9 mouse cellular contexts compared by ENCODE assay signal in genomic region chr8:106870537-106871327, GRCm38 (mm10). TPM values are rescaled to one million over a fixed set of nuclear protein-coding genes. Genes with fewer than 3 reads are reported as not detected.
DNase-seq lines count a peak whose midpoint lies in the region; ATAC-seq and TF ChIP-seq lines count a peak whose summit lies in the region.
"Had no signal": no experiment of that assay in that cellular context is flagged by ENCODE, and none has a peak within 500 bp of the region (broad histone marks: within the 10 kb centered on the region; RNA-seq: fewer than 3 reads in every experiment).

No protein-coding gene starts in this region.

- H3K4me1 ChIP-seq in embryonic facial prominence, embryonic 10.5 days: peaks cover 43% of the 10 kb centered on the region
- H3K4me1 ChIP-seq in heart, adult 2 months (ENCODE audit: control insufficient read depth, insufficient read depth, low read length): peaks cover 13% of the 10 kb centered on the region
- H3K4me1 ChIP-seq in kidney, adult 2 months (ENCODE audit: control insufficient read depth, insufficient read depth, low read length): peaks cover 7% of the 10 kb centered on the region
- no peaks in the 10 kb centered on the region for H3K4me1 ChIP-seq in liver, embryonic 14.5 days (replicated peaks; ENCODE audit: control insufficient read depth in 2 of 2, insufficient read depth in 2 of 2, low read length in 1 of 2)
- peaks cover 11% of the 10 kb centered on the region for H3K4me1 ChIP-seq in neural tube, embryonic 11.5 days (ENCODE audit: control insufficient read depth, insufficient read depth, low read length)

- TF ChIP-seq POLR2A in heart, adult 2 months (IDR thresholded peaks at IDR 0.05; ENCODE audit: insufficient read depth, low read depth, low read length): 0 out of 2 replicates have a peak, but pooled peaks have one; percentile 20
- no peak for TF ChIP-seq POLR2A in kidney, adult 2 months (IDR thresholded peaks at IDR 0.05; ENCODE audit: low read depth, low read length)

- under 1% methylated on average over 63 of the region's 63 CpGs for WGBS in embryonic facial prominence, embryonic 10.5 days
- 1% methylated on average over 63 of the region's 63 CpGs for WGBS in heart, adult 2 months
- WGBS in kidney, adult 2 months: under 1% methylated on average over 63 of the region's 63 CpGs
- WGBS in liver, embryonic 14.5 days (ENCODE audit: insufficient replicate concordance): under 1% methylated on average over 63 of the region's 63 CpGs
- under 1% methylated on average over 62 of the region's 63 CpGs for WGBS in neural tube, embryonic 11.5 days

- TF ChIP-seq EP300 in heart, adult 2 months (IDR thresholded peaks at IDR 0.05; ENCODE audit: insufficient read depth, low read depth, low read length): 0 out of 2 replicates have a peak, but pooled peaks have one; percentile 11
- no peak for TF ChIP-seq EP300 in liver, embryonic 14.5 days (IDR thresholded peaks at IDR 0.05; ENCODE audit: low read depth)

- peak overlapping the region; percentile 56 for H3K4me2 ChIP-seq in liver, embryonic 14.5 days (ENCODE audit: low read depth)
- peak overlapping the region; percentile 85 for H3K4me2 ChIP-seq in neural tube, embryonic 11.5 days (ENCODE audit: low read depth)

- TF ChIP-seq CTCF in layer of hippocampus, adult 2 months (conservative IDR thresholded peaks at IDR 0.05): peak; percentile 66
- peak; percentile 66 for TF ChIP-seq CTCF in heart, adult 2 months (IDR thresholded peaks at IDR 0.05)
- peak; percentile 17; the same call in 1 of the 2 replicates for TF ChIP-seq CTCF in kidney, adult 2 months (conservative IDR thresholded peaks at IDR 0.05; ENCODE audit: insufficient read depth, insufficient read length, low read depth, low read length)
- TF ChIP-seq CTCF in liver, embryonic 14.5 days (IDR thresholded peaks at IDR 0.05; ENCODE audit: low read depth): 0 out of 2 replicates have a peak, but pooled peaks have one; percentile 11

- peaks cover 76% of the 10 kb centered on the region for H3K27me3 ChIP-seq in embryonic facial prominence, embryonic 10.5 days (replicated peaks; ENCODE audit: low read depth, poor library complexity, severe bottlenecking)
- H3K27me3 ChIP-seq in heart, adult 2 months (ENCODE audit: control insufficient read depth, insufficient read depth, low read length): no peaks in the 10 kb centered on the region
- no peaks in the 10 kb centered on the region for H3K27me3 ChIP-seq in kidney, adult 2 months (replicated peaks; ENCODE audit: control insufficient read depth, insufficient read depth, low read length)
- H3K27me3 ChIP-seq in liver, embryonic 14.5 days (ENCODE audit: control insufficient read depth, insufficient read depth, low read length): peaks cover 49% of the 10 kb centered on the region
- H3K27me3 ChIP-seq in neural tube, embryonic 11.5 days (ENCODE audit: control insufficient read depth, insufficient read depth, low read length): peaks cover 37% of the 10 kb centered on the region

- no peak for ATAC-seq in liver, embryonic 14.5 days (ENCODE audit: insufficient read depth)
- ATAC-seq in neural tube, embryonic 11.5 days (ENCODE audit: insufficient read depth, low FRiP score, low TSS enrichment): peak; percentile 31; the same call in 1 of the 2 replicates

- no peaks in the 10 kb centered on the region for H3K79me2 ChIP-seq in heart, adult 2 months (replicated peaks; ENCODE audit: control insufficient read depth, insufficient read depth, low read length)

- intact Hi-C loops in heart, adult 2 months (cut with DNase I): loop anchor here (2.0 to 5.0 kb wide), 3 partner anchors 32 to 153 kb away; no protein-coding TSS in a partner anchor

- H3K27ac ChIP-seq in layer of hippocampus, adult 2 months: peak overlapping the region; percentile 68
- peak overlapping the region; percentile 77 for H3K27ac ChIP-seq in embryonic facial prominence, embryonic 10.5 days (replicated peaks)
- H3K27ac ChIP-seq in heart, adult 2 months: peak overlapping the region; percentile 72
- H3K27ac ChIP-seq in kidney, adult 2 months (ENCODE audit: insufficient read depth, low read depth, low read length): no peak overlapping the region
- no peak overlapping the region for H3K27ac ChIP-seq in liver, embryonic 14.5 days
- no peak overlapping the region for H3K27ac ChIP-seq in neural tube, embryonic 11.5 days (ENCODE audit: low read depth, low read length)

- H3K36me3 ChIP-seq in embryonic facial prominence, embryonic 10.5 days (replicated peaks): peaks cover 18% of the 10 kb centered on the region
- no peaks in the 10 kb centered on the region for H3K36me3 ChIP-seq in heart, adult 2 months (ENCODE audit: control insufficient read depth, insufficient read depth, low read length)
- H3K36me3 ChIP-seq in kidney, adult 2 months (ENCODE audit: control insufficient read depth, insufficient read depth, low read length): no peaks in the 10 kb centered on the region
- H3K36me3 ChIP-seq in liver, embryonic 14.5 days (replicated peaks; ENCODE audit: control insufficient read depth, insufficient read depth, low read depth): no peaks in the 10 kb centered on the region
- no peaks in the 10 kb centered on the region for H3K36me3 ChIP-seq in neural tube, embryonic 11.5 days (ENCODE audit: control insufficient read depth, insufficient read depth, low read length)

- no peaks in the 10 kb centered on the region for H3K9me3 ChIP-seq in embryonic facial prominence, embryonic 10.5 days
- H3K9me3 ChIP-seq in liver, embryonic 14.5 days (ENCODE audit: control insufficient read depth, low read length): no peaks in the 10 kb centered on the region
- H3K9me3 ChIP-seq in neural tube, embryonic 11.5 days (ENCODE audit: control insufficient read depth, low read length): no peaks in the 10 kb centered on the region
- H3K9me3 ChIP-seq: G1E had no signal

- DNase-seq in layer of hippocampus, adult 2 months (ENCODE audit: low spot score in 2 of 2): peak; percentile 20 to 59
- DNase-seq in layer of hippocampus, adult 9-10 months (ENCODE audit: low spot score): no peak
- DNase-seq in embryonic facial prominence, embryonic 10.5 days (ENCODE audit: low spot score): peak; percentile 77
- DNase-seq in heart, adult 2 months: peak; percentile 77 to 78
- peak; percentile 71 for DNase-seq in kidney, adult 2 months
- no peak for DNase-seq in liver, embryonic 14.5 days (ENCODE audit: low read depth in 3 of 3, low spot score in 3 of 3)
- peak; percentile 78 for DNase-seq in neural tube, embryonic 11.5 days (ENCODE audit: low spot score)
- peak; percentile 41 for DNase-seq in thymus, postnatal 14 days

- H3K9ac ChIP-seq in heart, adult 2 months (ENCODE audit: low read depth, low read length): peak overlapping the region; percentile 80
- no peak overlapping the region for H3K9ac ChIP-seq in liver, embryonic 14.5 days (replicated peaks)
- peak overlapping the region; percentile 48 for H3K9ac ChIP-seq in neural tube, embryonic 11.5 days (ENCODE audit: low read length)

- peak overlapping the region; percentile 79 for H3K4me3 ChIP-seq in layer of hippocampus, adult 2 months
- H3K4me3 ChIP-seq in embryonic facial prominence, embryonic 10.5 days: peak overlapping the region; percentile 76
- H3K4me3 ChIP-seq in heart, adult 2 months: peak overlapping the region; percentile 76
- H3K4me3 ChIP-seq in kidney, adult 2 months (ENCODE audit: insufficient read depth, low read depth, low read length): peak overlapping the region; percentile 53
- peak overlapping the region; percentile 37 to 45 for H3K4me3 ChIP-seq in liver, embryonic 14.5 days (ENCODE audit: insufficient read depth in 1 of 2, low read depth in 2 of 2, low read length in 2 of 2)
- peak overlapping the region; percentile 43 for H3K4me3 ChIP-seq in neural tube, embryonic 11.5 days (ENCODE audit: low read depth, low read length)

RNA-seq across cellular contexts. Expression of gene Has3, which starts 0.7 kb away (rescaled TPM):
- 1 to 10 TPM; 1.3 to 1.9 TPM for total RNA-seq in layer of hippocampus, adult 2 months (2021)
- polyA plus RNA-seq in embryonic facial prominence, embryonic 10.5 days (2016; fragmentation: Nextera tagmentation; extraction: Ambion mirVana): 0.05 and 0.17 TPM in 2 replicates
- total RNA-seq in heart, adult 2 months (2021): under 1 TPM; 0.66 to 0.70 TPM
- polyA plus RNA-seq in heart, adult 2 months (2012; rRNA removed): 1.1 and 3.7 TPM in 2 replicates
- 0.72 and 0.98 TPM in 2 replicates for polyA plus RNA-seq in kidney, adult 2 months (2012; rRNA removed)
- 0.02 and 0.08 TPM in 2 replicates for polyA plus RNA-seq in liver, embryonic 14.5 days (2012; rRNA removed)
- 0.04 TPM in 1 of 2 replicates, not detected in the other for polyA plus RNA-seq in liver, embryonic 14.5 days (2014; fragmentation: Nextera tagmentation; extraction: Ambion mirVana)
- 0.09 and 0.28 TPM in 2 replicates for polyA plus RNA-seq in neural tube, embryonic 11.5 days (2014; fragmentation: Nextera tagmentation; extraction: Ambion mirVana)
- polyA plus RNA-seq: G1E had no signal

RNA-seq across cellular contexts. Expression of gene Utp4, which starts 22.7 kb away (rescaled TPM):
- 10 to 100 TPM; 43.4 to 47.9 TPM for total RNA-seq in layer of hippocampus, adult 2 months (2021)
- polyA plus RNA-seq in embryonic facial prominence, embryonic 10.5 days (2016; fragmentation: Nextera tagmentation; extraction: Ambion mirVana): 100 and 103 TPM in 2 replicates
- total RNA-seq in heart, adult 2 months (2021): 10 to 100 TPM; 21.3 to 22.3 TPM
- polyA plus RNA-seq in heart, adult 2 months (2012; rRNA removed): 17.8 and 25.2 TPM in 2 replicates
- polyA plus RNA-seq in kidney, adult 2 months (2012; rRNA removed): 24.1 and 24.5 TPM in 2 replicates
- 23.4 and 27.3 TPM in 2 replicates for polyA plus RNA-seq in liver, embryonic 14.5 days (2012; rRNA removed)
- 35.1 and 35.3 TPM in 2 replicates for polyA plus RNA-seq in liver, embryonic 14.5 days (2014; fragmentation: Nextera tagmentation; extraction: Ambion mirVana)
- 71.7 and 80.0 TPM in 2 replicates for polyA plus RNA-seq in neural tube, embryonic 11.5 days (2014; fragmentation: Nextera tagmentation; extraction: Ambion mirVana)

Comparison
In these comparisons a context has a peak if more than half of its experiments do, and no peak if none do; other contexts are left out.
1. DNase-seq: peak in layer of hippocampus, adult 2 months (2 of 2), embryonic facial prominence, embryonic 10.5 days (single experiment), heart, adult 2 months (2 of 2), kidney, adult 2 months (single experiment), neural tube, embryonic 11.5 days (single experiment) and thymus, postnatal 14 days (single experiment); none in layer of hippocampus, adult 9-10 months (single experiment) and liver, embryonic 14.5 days (0 of 3).
2. H3K27ac ChIP-seq: peak in layer of hippocampus, adult 2 months (single experiment), embryonic facial prominence, embryonic 10.5 days (single experiment) and heart, adult 2 months (single experiment); none in kidney, adult 2 months (single experiment), liver, embryonic 14.5 days (single experiment) and neural tube, embryonic 11.5 days (single experiment).
3. CTCF ChIP-seq: peak in every context shown above with its lines; median percentile 66 in layer of hippocampus, adult 2 months; 66 in heart, adult 2 months; 17 in kidney, adult 2 months; 11 in liver, embryonic 14.5 days.
4. Peak in every context shown above with its lines, with median percentiles within 50 percentile points of each other: H3K4me3 ChIP-seq.